Mouse (Mus musculus): ENCODE data around the gene Mrpl14. TPM values are rescaled to one million over a fixed set of nuclear protein-coding genes. Genes with fewer than 3 reads are reported as not detected.

The Mrpl14 gene
- polyA plus RNA-seq, 1 experiment from 2014 or later: 113 TPM

GRCm38 (mm10) chr17:45723732-45724573 lies 37.8 kb downstream of the Mrpl14 start:
- Histone ChIP-seq H3K27ac (ENCODE audit: low read depth) (no peak overlapping the region), H3K4me3 (ENCODE audit: low read depth, low read length) (peak overlapping the region; percentile 46), H3K27me3 (ENCODE audit: insufficient read depth, low read length) (0 out of 2 replicates have a peak, but pooled peaks cover 5% of the 10 kb centered on the region), H3K4me1 (ENCODE audit: insufficient read depth) (peaks cover 14% of the 10 kb centered on the region), H3K9me3 (ENCODE audit: low read length) (no peaks in the 10 kb centered on the region), H3K9ac (replicated peaks) (peak overlapping the region; percentile 44), H3K4me2 (ENCODE audit: low read depth, low read length) (peak overlapping the region; percentile 84), H3K36me3 (replicated peaks; ENCODE audit: insufficient read depth, low read length) (no peaks in the 10 kb centered on the region)
- WGBS (ENCODE audit: insufficient replicate concordance): 6% methylated on average over 25 of the region's 25 CpGs
- DNase-seq (peak; percentile 86), ATAC-seq (peak; percentile 47; the same call in 1 of the 2 replicates)
- peak; percentile 98 for TF ChIP-seq CTCF (IDR thresholded peaks at IDR 0.05; ENCODE audit: low read depth)
- TF ChIP-seq EP300 (IDR thresholded peaks at IDR 0.05; ENCODE audit: low read depth): no peak

- no peaks in the 10 kb centered on the region for H3K9me3 ChIP-seq (ENCODE audit: low read length)
- 84% methylated on average over 10 of the region's 10 CpGs for WGBS (ENCODE audit: insufficient replicate concordance)
- no peak overlapping the region for H3K4me3 ChIP-seq (ENCODE audit: low read depth, low read length)
- ATAC-seq (no peak), DNase-seq (no peak)
- no peaks in the 10 kb centered on the region for H3K36me3 ChIP-seq (replicated peaks; ENCODE audit: insufficient read depth, low read length)
- H3K4me2 ChIP-seq (ENCODE audit: low read depth, low read length): no peak overlapping the region
- peaks cover 14% of the 10 kb centered on the region for H3K4me1 ChIP-seq (ENCODE audit: insufficient read depth)
- no peak overlapping the region for H3K27ac ChIP-seq (ENCODE audit: low read depth)
- H3K9ac ChIP-seq (replicated peaks): no peak overlapping the region
- TF ChIP-seq EP300 (IDR thresholded peaks at IDR 0.05; ENCODE audit: low read depth): no peak
- no peak for TF ChIP-seq CTCF (IDR thresholded peaks at IDR 0.05; ENCODE audit: low read depth)
- H3K27me3 ChIP-seq (ENCODE audit: insufficient read depth, low read length): 0 out of 2 replicates have a peak, but pooled peaks cover 5% of the 10 kb centered on the region
Observed at GRCm38 (mm10) chr17:45724574-45724921, 38.4 kb downstream of the Mrpl14 start.

GRCm38 (mm10) chr17:45726249-45726648 lies 40.1 kb downstream of the Mrpl14 start:
- Histone ChIP-seq H3K9me3 (ENCODE audit: low read length) (no peaks in the 10 kb centered on the region), H3K27ac (ENCODE audit: low read depth) (peak overlapping the region; percentile 11; the same call in 1 of the 2 replicates), H3K9ac (replicated peaks) (no peak overlapping the region; the same call in 1 of the 2 replicates), H3K4me1 (ENCODE audit: insufficient read depth) (peaks cover 14% of the 10 kb centered on the region), H3K4me2 (ENCODE audit: low read depth, low read length) (no peak overlapping the region), H3K36me3 (replicated peaks; ENCODE audit: insufficient read depth, low read length) (no peaks in the 10 kb centered on the region), H3K27me3 (ENCODE audit: insufficient read depth, low read length) (0 out of 2 replicates have a peak, but pooled peaks cover 5% of the 10 kb centered on the region), H3K4me3 (ENCODE audit: low read depth, low read length) (no peak overlapping the region)
- no peak for DNase-seq
- peak; percentile 63 for ATAC-seq
- no peak for TF ChIP-seq EP300 (IDR thresholded peaks at IDR 0.05; ENCODE audit: low read depth)
- no peak for TF ChIP-seq CTCF (IDR thresholded peaks at IDR 0.05; ENCODE audit: low read depth)
- 36% methylated on average over 7 of the region's 7 CpGs for WGBS (ENCODE audit: insufficient replicate concordance)

- Histone ChIP-seq H3K4me3 (ENCODE audit: low read depth, low read length) (no peak overlapping the region), H3K4me1 (ENCODE audit: insufficient read depth) (peaks cover 14% of the 10 kb centered on the region), H3K9me3 (ENCODE audit: low read length) (no peaks in the 10 kb centered on the region), H3K9ac (replicated peaks) (no peak overlapping the region), H3K27me3 (ENCODE audit: insufficient read depth, low read length) (peaks cover 8% of the 10 kb centered on the region; the same call in 1 of the 2 replicates), H3K4me2 (ENCODE audit: low read depth, low read length) (no peak overlapping the region), H3K36me3 (replicated peaks; ENCODE audit: insufficient read depth, low read length) (no peaks in the 10 kb centered on the region), H3K27ac (ENCODE audit: low read depth) (no peak overlapping the region)
- TF ChIP-seq CTCF (IDR thresholded peaks at IDR 0.05; ENCODE audit: low read depth) (no peak), EP300 (IDR thresholded peaks at IDR 0.05; ENCODE audit: low read depth) (no peak)
- no peak for ATAC-seq
- no peak for DNase-seq
- 74% methylated on average over 2 of the region's 2 CpGs for WGBS (ENCODE audit: insufficient replicate concordance)
Observed at GRCm38 (mm10) chr17:45727481-45727880, 41.4 kb downstream of the Mrpl14 start.

- H3K9ac ChIP-seq (replicated peaks): no peak overlapping the region
Observed at GRCm38 (mm10) chr17:45727983-45728723, 42.0 kb downstream of the Mrpl14 start.

GRCm38 (mm10) chr17:45729387-45729786 lies 43.3 kb downstream of the Mrpl14 start:
- no peak for TF ChIP-seq EP300 (IDR thresholded peaks at IDR 0.05; ENCODE audit: low read depth)
- TF ChIP-seq CTCF (IDR thresholded peaks at IDR 0.05; ENCODE audit: low read depth): no peak
- no peak for DNase-seq
- peaks cover 15% of the 10 kb centered on the region for H3K27me3 ChIP-seq (ENCODE audit: insufficient read depth, low read length)

More at GRCm38 (mm10) chr17:45727983-45728723, 42.0 kb downstream of the Mrpl14 start:
- DNase-seq: no peak
- H3K4me2 ChIP-seq (ENCODE audit: low read depth, low read length): no peak overlapping the region
- H3K4me1 ChIP-seq (ENCODE audit: insufficient read depth): peaks cover 14% of the 10 kb centered on the region
- no peak overlapping the region for H3K4me3 ChIP-seq (ENCODE audit: low read depth, low read length)
- H3K27ac ChIP-seq (ENCODE audit: low read depth): no peak overlapping the region
- TF ChIP-seq CTCF (IDR thresholded peaks at IDR 0.05; ENCODE audit: low read depth): no peak
- no peak for TF ChIP-seq EP300 (IDR thresholded peaks at IDR 0.05; ENCODE audit: low read depth)
- H3K9me3 ChIP-seq (ENCODE audit: low read length): no peaks in the 10 kb centered on the region
- ATAC-seq: no peak
- no peaks in the 10 kb centered on the region for H3K36me3 ChIP-seq (replicated peaks; ENCODE audit: insufficient read depth, low read length)
- peaks cover 12% of the 10 kb centered on the region for H3K27me3 ChIP-seq (ENCODE audit: insufficient read depth, low read length)
- WGBS (ENCODE audit: insufficient replicate concordance): 76% methylated on average over 8 of the region's 8 CpGs

More at GRCm38 (mm10) chr17:45729387-45729786, 43.3 kb downstream of the Mrpl14 start:
- H3K27ac ChIP-seq (ENCODE audit: low read depth): no peak overlapping the region
- WGBS (ENCODE audit: insufficient replicate concordance): 66% methylated on average over 10 of the region's 10 CpGs
- no peak overlapping the region for H3K4me2 ChIP-seq (ENCODE audit: low read depth, low read length)
- H3K4me3 ChIP-seq (ENCODE audit: low read depth, low read length): no peak overlapping the region
- no peak overlapping the region for H3K9ac ChIP-seq (replicated peaks)
- no peak for ATAC-seq
- H3K36me3 ChIP-seq (replicated peaks; ENCODE audit: insufficient read depth, low read length): no peaks in the 10 kb centered on the region
- H3K4me1 ChIP-seq (ENCODE audit: insufficient read depth): peaks cover 21% of the 10 kb centered on the region
- no peaks in the 10 kb centered on the region for H3K9me3 ChIP-seq (ENCODE audit: low read length)
